Mouse (Mus musculus): ENCODE measurements around the gene Trim27.
A peak's percentile ranks its signal among the peaks of the same experiment; 100 is the strongest.

- TF ChIP-seq EP300 (IDR thresholded peaks at IDR 0.05; ENCODE audit: low read length) (no peak), MAX (IDR thresholded peaks at IDR 0.05; ENCODE audit: low read length) (no peak), MAFK (IDR thresholded peaks at IDR 0.05; ENCODE audit: insufficient replicate concordance, low read length) (peak; percentile 95), CTCF (conservative IDR thresholded peaks at IDR 0.05 in 1 of 2, IDR thresholded peaks at IDR 0.05 in 1 of 2; ENCODE audit: low read depth in 2 of 2, low read length in 2 of 2) (no peak), RCOR1 (conservative IDR thresholded peaks at IDR 0.05; ENCODE audit: low read depth, low read length) (no peak), NELFE (IDR thresholded peaks at IDR 0.05; ENCODE audit: low read depth, low read length) (no peak), SMC3 (IDR thresholded peaks at IDR 0.05; ENCODE audit: low read depth, low read length) (no peak), ZNF384 (IDR thresholded peaks at IDR 0.05; ENCODE audit: low read depth, low read length) (peak; percentile 89), MAZ (IDR thresholded peaks at IDR 0.05; ENCODE audit: low read depth, low read length) (no peak), POLR2A (IDR thresholded peaks at IDR 0.05; ENCODE audit: low read depth, low read length) (no peak)
Measured at GRCm38 (mm10) chr13:21169657-21170430, 9.4 kb upstream of the Trim27 start.

Measured in CH12.LX (cell line).